Mouse (Mus musculus) heart, embryonic 11.5 days (tissue): ENCODE results near the gene Sema3f. TPM values are rescaled to one million over a fixed set of nuclear protein-coding genes. Genes with fewer than 3 reads are reported as not detected.
A peak's percentile ranks its signal among the peaks of the same experiment; 100 is the strongest.

Experiments
- ATAC-seq: fragments of 200-750 bp; cut with Nextera tagmentation; replicated peaks from 2 replicates; pipeline ENCODE4 v1.8.0; 2017; ENCODE audit warnings: moderate library complexity; ENCODE audit not compliant: insufficient number of reproducible peaks, low FRiP score, low TSS enrichment
- H3K27ac ChIP-seq: fragments of 300-500 bp; sonication (generic); 2 replicates; pipeline ENCODE4 v1.5.1; 2014; ENCODE audit warnings: mild to moderate bottlenecking, low read depth, low read length
- H3K27me3 ChIP-seq: fragments of 300-500 bp; sonication (generic); 2 replicates; pipeline ENCODE4 v1.6.1; 2014; ENCODE audit warnings: mild to moderate bottlenecking, low read length, mixed read lengths; ENCODE audit not compliant: control insufficient read depth, insufficient read depth
- H3K36me3 ChIP-seq: fragments of 300-500 bp; sonication (generic); 2 replicates; pipeline ENCODE4 v1.6.1; 2014; ENCODE audit warnings: mild to moderate bottlenecking, low read length, moderate library complexity, mixed read lengths; ENCODE audit not compliant: control insufficient read depth, insufficient read depth
- H3K4me1 ChIP-seq: fragments of 300-500 bp; sonication (generic); 2 replicates; pipeline ENCODE4 v1.6.1; 2014; ENCODE audit warnings: low read length; ENCODE audit not compliant: control insufficient read depth, insufficient read depth
- H3K4me2 ChIP-seq: fragments of 300-500 bp; sonication (generic); 2 replicates; pipeline ENCODE4 v1.6.1; 2014; ENCODE audit warnings: mild to moderate bottlenecking, moderate library complexity
- H3K4me3 ChIP-seq: fragments of 300-500 bp; sonication (generic); 2 replicates; pipeline ENCODE4 v1.5.1; 2014; ENCODE audit warnings: low read depth, low read length
- H3K9ac ChIP-seq: fragments of 300-500 bp; sonication (generic); 2 replicates; pipeline ENCODE4 v1.6.1; 2014; ENCODE audit warnings: mild to moderate bottlenecking, low read depth, low read length, moderate library complexity
- H3K9me3 ChIP-seq: fragments of 300-500 bp; sonication (generic); replicated peaks from 2 replicates; pipeline ENCODE4 v1.6.1; 2016; ENCODE audit warnings: low read length; ENCODE audit not compliant: control insufficient read depth
- WGBS: fragments of 180-500 bp; shearing (Covaris S2); extraction: QIAGEN DNeasy Blood & Tissue Kit; methylation state at CpG from one replicate; pipeline ENCODE4 v1.1.7; 2014; ENCODE audit not compliant: insufficient replicate concordance; 5-methylcytosine and 5-hydroxymethylcytosine counted together
- polyA plus RNA-seq: library from polyadenylated mRNA; unstranded; fragments of >200 nt; fragmentation: Nextera tagmentation; extraction: Ambion mirVana; gene quantifications from 2 replicates; pipeline ENCODE4 v1.2.1, GENCODE M21; 2014

Gene Sema3f
- polyA plus RNA-seq, 1 experiment from 2014 or later = 4.6 TPM

- H3K9ac ChIP-seq = no peak overlapping the region
- H3K4me2 ChIP-seq = no peak overlapping the region
- 0 out of 2 replicates have a peak, but pooled peaks cover 8% of the 10 kb centered on the region for H3K4me1 ChIP-seq
- no peaks in the 10 kb centered on the region for H3K9me3 ChIP-seq
- H3K27ac ChIP-seq = no peak overlapping the region
- no peak for ATAC-seq
- whole genome bisulfite sequencing = 15% methylated on average over 17 of the region's 17 CpGs
- no peaks in the 10 kb centered on the region for H3K36me3 ChIP-seq
- no peak overlapping the region for H3K4me3 ChIP-seq
- peaks cover 51% of the 10 kb centered on the region for H3K27me3 ChIP-seq
These were observed 33.0 kb downstream of the Sema3f start for GRCm38 (mm10) chr9:107677091-107677784.

GRCm38 (mm10) chr9:107676302-107676701 is 34.0 kb downstream of the Sema3f start:
- peaks cover 51% of the 10 kb centered on the region for H3K27me3 ChIP-seq
- ATAC-seq = peak; percentile 28; the same call in 1 of the 2 replicates
- H3K4me3 ChIP-seq = peak overlapping the region; percentile 34
- 0 out of 2 replicates have a peak, but pooled peaks cover 8% of the 10 kb centered on the region for H3K4me1 ChIP-seq
- 1% methylated on average over 25 of the region's 25 CpGs for WGBS
- H3K9me3 ChIP-seq = no peaks in the 10 kb centered on the region
- peak overlapping the region; percentile 65 for H3K4me2 ChIP-seq
- H3K27ac ChIP-seq = no peak overlapping the region
- H3K9ac ChIP-seq = peak overlapping the region; percentile 36; the same call in 1 of the 2 replicates
- no peaks in the 10 kb centered on the region for H3K36me3 ChIP-seq

GRCm38 (mm10) chr9:107675671-107676301 is 34.5 kb downstream of the Sema3f start:
- no peak; the same call in 1 of the 2 replicates for ATAC-seq
- 0 out of 2 replicates have a peak, but pooled peaks cover 8% of the 10 kb centered on the region for H3K4me1 ChIP-seq
- 2% methylated on average over 39 of the region's 39 CpGs for WGBS

GRCm38 (mm10) chr9:107674609-107675429 is 35.5 kb downstream of the Sema3f start:
- Histone ChIP-seq H3K9me3 (no peaks in the 10 kb centered on the region), H3K27me3 (peaks cover 47% of the 10 kb centered on the region), H3K4me2 (no peak overlapping the region), H3K27ac (no peak overlapping the region), H3K4me1 (peaks cover 16% of the 10 kb centered on the region), H3K9ac (no peak overlapping the region), H3K4me3 (no peak overlapping the region), H3K36me3 (no peaks in the 10 kb centered on the region)
- WGBS = 59% methylated on average over 9 of the region's 9 CpGs
- ATAC-seq = no peak

More at GRCm38 (mm10) chr9:107675671-107676301, 34.5 kb downstream of the Sema3f start:
- H3K4me3 ChIP-seq = peak overlapping the region; percentile 34
- H3K27me3 ChIP-seq = peaks cover 51% of the 10 kb centered on the region
- H3K27ac ChIP-seq = no peak overlapping the region
- H3K4me2 ChIP-seq = peak overlapping the region; percentile 65
- H3K36me3 ChIP-seq = no peaks in the 10 kb centered on the region
- no peaks in the 10 kb centered on the region for H3K9me3 ChIP-seq
- H3K9ac ChIP-seq = no peak overlapping the region; the same call in 1 of the 2 replicates

GRCm38 (mm10) chr9:107670259-107670658 is 40.0 kb downstream of the Sema3f start:
- H3K27me3 ChIP-seq = peaks cover 30% of the 10 kb centered on the region
- no peak overlapping the region for H3K4me2 ChIP-seq
- ATAC-seq = no peak
- H3K27ac ChIP-seq = no peak overlapping the region
- H3K4me1 ChIP-seq = peaks cover 42% of the 10 kb centered on the region
- H3K9me3 ChIP-seq = no peaks in the 10 kb centered on the region
- no peak overlapping the region for H3K9ac ChIP-seq
- 35% methylated on average over 5 of the region's 5 CpGs for WGBS
- H3K4me3 ChIP-seq = no peak overlapping the region
- no peaks in the 10 kb centered on the region for H3K36me3 ChIP-seq

GRCm38 (mm10) chr9:107669480-107669945 is 40.8 kb downstream of the Sema3f start, which contains the start of gene Slc38a3:
Slc38a3 (minus strand) TSS chr9:107669530.
- H3K4me1 ChIP-seq = peaks cover 42% of the 10 kb centered on the region
- no peaks in the 10 kb centered on the region for H3K9me3 ChIP-seq
- H3K4me3 ChIP-seq = no peak within 1 kb of the TSS
- H3K9ac ChIP-seq = no peak within 1 kb of the TSS
- H3K4me2 ChIP-seq = peak within 1 kb of the TSS; percentile 76; the same call in 1 of the 2 replicates
- H3K27ac ChIP-seq = no peak within 1 kb of the TSS; the same call in 1 of the 2 replicates
- 85% methylated on average over 9 of the region's 9 CpGs for WGBS
- no peak for ATAC-seq
- peaks cover 27% of the 10 kb centered on the region for H3K27me3 ChIP-seq
- no peaks in the 10 kb centered on the region for H3K36me3 ChIP-seq

- H3K4me3 ChIP-seq = no peak overlapping the region
- H3K27ac ChIP-seq = no peak overlapping the region
- H3K4me2 ChIP-seq = no peak overlapping the region
- no peaks in the 10 kb centered on the region for H3K36me3 ChIP-seq
- H3K9me3 ChIP-seq = no peaks in the 10 kb centered on the region
- peaks cover 42% of the 10 kb centered on the region for H3K4me1 ChIP-seq
- peaks cover 22% of the 10 kb centered on the region for H3K27me3 ChIP-seq
- no peak overlapping the region for H3K9ac ChIP-seq
- no peak for ATAC-seq
- 61% methylated on average over 3 of the region's 3 CpGs for WGBS
These were observed 41.4 kb downstream of the Sema3f start for GRCm38 (mm10) chr9:107668916-107669315.

GRCm38 (mm10) chr9:107668011-107668410 is 42.3 kb downstream of the Sema3f start:
- H3K4me3 ChIP-seq = no peak overlapping the region
- no peak for ATAC-seq
- 17% methylated on average over 8 of the region's 8 CpGs for WGBS
- H3K27me3 ChIP-seq = peaks cover 18% of the 10 kb centered on the region
- H3K4me1 ChIP-seq = peaks cover 42% of the 10 kb centered on the region
- no peak overlapping the region; the same call in 1 of the 2 replicates for H3K27ac ChIP-seq
- no peaks in the 10 kb centered on the region for H3K36me3 ChIP-seq
- peak overlapping the region; percentile 76 for H3K4me2 ChIP-seq
- 0 out of 2 replicates have a peak overlapping the region, but pooled peaks have one; percentile 22 for H3K9ac ChIP-seq
- no peaks in the 10 kb centered on the region for H3K9me3 ChIP-seq
